In the genomic region with DNA sequence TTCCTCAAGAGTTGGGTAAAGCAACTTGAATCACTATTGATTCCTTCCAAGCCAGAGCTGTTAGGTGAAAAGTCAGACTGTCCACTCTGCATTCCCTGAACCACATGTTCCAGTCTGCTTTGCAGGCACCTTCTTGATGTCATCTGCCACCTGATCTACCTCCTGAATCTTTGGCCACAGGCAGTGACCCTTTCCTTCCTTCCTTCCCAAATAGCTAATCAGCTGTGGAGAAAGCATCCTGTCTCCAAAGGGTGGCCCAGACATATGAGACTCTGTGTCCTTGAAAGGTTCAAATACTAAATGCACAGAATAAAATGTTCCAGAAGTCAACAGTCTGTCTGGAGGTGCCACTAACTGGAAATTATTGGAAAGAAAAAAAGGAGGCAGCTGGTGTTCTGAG, we compare ENCODE assay signal across 13 mouse cellular contexts.
DNase-seq lines count a peak whose midpoint lies in the region; ATAC-seq and TF ChIP-seq lines count a peak whose summit lies in the region.
"Had no signal": no experiment of that assay in that cellular context is flagged by ENCODE, and none has a peak within 500 bp of the region (broad histone marks: within the 10 kb centered on the region; RNA-seq: fewer than 3 reads in every experiment).

No protein-coding gene starts in this region.

- no peak for ATAC-seq in lung, postnatal 0 days
- ATAC-seq in forebrain, postnatal 0 days, result no peak
- ATAC-seq in midbrain, embryonic 13.5 days, result no peak
- ATAC-seq in frontal cortex, adult (ENCODE audit: low TSS enrichment), result no peak

- H3K27ac ChIP-seq in lung, postnatal 0 days (ENCODE audit: low read length), result no peak overlapping the region
- H3K27ac ChIP-seq in forebrain, postnatal 0 days (ENCODE audit: low read depth, low read length), result peak overlapping the region; percentile 60
- H3K27ac ChIP-seq in midbrain, embryonic 13.5 days, result peak overlapping the region; percentile 80
- H3K27ac ChIP-seq: embryonic facial prominence, embryonic 13.5 days; lung, embryonic 15.5 days had no signal

- no peaks in the 10 kb centered on the region for H3K27me3 ChIP-seq in lung, postnatal 0 days (replicated peaks; ENCODE audit: insufficient read depth, low read length)
- no peaks in the 10 kb centered on the region for H3K27me3 ChIP-seq in forebrain, postnatal 0 days (ENCODE audit: insufficient read depth, low read length)
- no peaks in the 10 kb centered on the region for H3K27me3 ChIP-seq in midbrain, embryonic 13.5 days
- H3K27me3 ChIP-seq: embryonic facial prominence, embryonic 13.5 days; lung, embryonic 15.5 days had no signal

- no peak overlapping the region for H3K4me2 ChIP-seq in lung, postnatal 0 days (replicated peaks; ENCODE audit: low read depth, low read length)
- no peak overlapping the region for H3K4me2 ChIP-seq in forebrain, postnatal 0 days (ENCODE audit: low read depth)
- H3K4me2 ChIP-seq in midbrain, embryonic 13.5 days (replicated peaks), result no peak overlapping the region
- H3K4me2 ChIP-seq: embryonic facial prominence, embryonic 13.5 days; lung, embryonic 15.5 days had no signal

- no peaks in the 10 kb centered on the region for H3K36me3 ChIP-seq in lung, postnatal 0 days (ENCODE audit: insufficient read depth, low read length)
- no peaks in the 10 kb centered on the region for H3K36me3 ChIP-seq in forebrain, postnatal 0 days (ENCODE audit: insufficient read depth)
- H3K36me3 ChIP-seq in midbrain, embryonic 13.5 days, result no peaks in the 10 kb centered on the region
- H3K36me3 ChIP-seq: embryonic facial prominence, embryonic 13.5 days; lung, embryonic 15.5 days had no signal

- DNase-seq in lung, postnatal 0 days (ENCODE audit: low spot score), result no peak
- no peak for DNase-seq in lung, postnatal 25 days (ENCODE audit: low spot score)
- no peak for DNase-seq in forebrain, postnatal 0 days
- no peak for DNase-seq in spleen, postnatal 14 days (ENCODE audit: low spot score in 2 of 2)
- no peak for DNase-seq in cerebellum, postnatal 14 days
- DNase-seq: cerebellum, adult 2 months; heart, postnatal 10 days; kidney, adult 2 months; layer of hippocampus, postnatal 36 days had no signal

- no peaks in the 10 kb centered on the region for H3K9me3 ChIP-seq in lung, postnatal 0 days (ENCODE audit: low read length)
- H3K9me3 ChIP-seq in forebrain, postnatal 0 days (ENCODE audit: low read length), result no peaks in the 10 kb centered on the region
- no peaks in the 10 kb centered on the region for H3K9me3 ChIP-seq in midbrain, embryonic 13.5 days
- H3K9me3 ChIP-seq: embryonic facial prominence, embryonic 13.5 days; lung, embryonic 15.5 days had no signal

- 0 out of 2 replicates have a peak, but pooled peaks cover 4% of the 10 kb centered on the region for H3K4me1 ChIP-seq in lung, postnatal 0 days (ENCODE audit: insufficient read depth, low read depth, low read length)
- H3K4me1 ChIP-seq in forebrain, postnatal 0 days (ENCODE audit: insufficient read depth), result peaks cover 3% of the 10 kb centered on the region; the same call in 1 of the 2 replicates
- peaks cover 31% of the 10 kb centered on the region for H3K4me1 ChIP-seq in midbrain, embryonic 13.5 days (replicated peaks)
- H3K4me1 ChIP-seq: embryonic facial prominence, embryonic 13.5 days had no signal

- no peak overlapping the region for H3K4me3 ChIP-seq in lung, postnatal 0 days (ENCODE audit: low read depth, low read length)
- H3K4me3 ChIP-seq in forebrain, postnatal 0 days (ENCODE audit: low read depth, low read length), result no peak overlapping the region
- no peak overlapping the region for H3K4me3 ChIP-seq in midbrain, embryonic 13.5 days (replicated peaks)
- H3K4me3 ChIP-seq: embryonic facial prominence, embryonic 13.5 days; lung, embryonic 15.5 days had no signal

- TF ChIP-seq CTCF in lung, postnatal 0 days (IDR thresholded peaks at IDR 0.05), result no peak
- no peak for TF ChIP-seq CTCF in forebrain, postnatal 0 days (IDR thresholded peaks at IDR 0.05; ENCODE audit: low read depth)

- H3K9ac ChIP-seq in lung, postnatal 0 days (replicated peaks; ENCODE audit: low read depth), result no peak overlapping the region
- no peak overlapping the region for H3K9ac ChIP-seq in forebrain, postnatal 0 days
- H3K9ac ChIP-seq in midbrain, embryonic 13.5 days (replicated peaks), result no peak overlapping the region
- H3K9ac ChIP-seq: embryonic facial prominence, embryonic 13.5 days; lung, embryonic 15.5 days had no signal

- 0 out of 2 replicates have a peak, but pooled peaks have one; percentile 13 for TF ChIP-seq EP300 in lung, postnatal 0 days (IDR thresholded peaks at IDR 0.05)
